Mouse (Mus musculus): ENCODE results near the gene Hdac4. TPM values are rescaled to one million over a fixed set of nuclear protein-coding genes. Genes with fewer than 3 reads are reported as not detected.

The Hdac4 gene
- polyA plus RNA-seq, 1 experiment from 2014 or later: 23.9 TPM

- WGBS: 89% methylated on average over 5 of the region's 5 CpGs
- Histone ChIP-seq H3K4me1 (ENCODE audit: control insufficient read depth, insufficient read depth, low read length) (peaks cover 2% of the 10 kb centered on the region; the same call in 1 of the 2 replicates), H3K27ac (replicated peaks; ENCODE audit: low read depth, low read length) (no peak overlapping the region), H3K9ac (replicated peaks; ENCODE audit: low read length) (no peak overlapping the region), H3K4me3 (ENCODE audit: low read depth, low read length) (no peak overlapping the region), H3K4me2 (ENCODE audit: low read depth, low read length) (no peak overlapping the region), H3K9me3 (replicated peaks; ENCODE audit: control insufficient read depth, low read length) (no peaks in the 10 kb centered on the region), H3K27me3 (ENCODE audit: control insufficient read depth, insufficient read depth, low read length) (no peaks in the 10 kb centered on the region), H3K36me3 (replicated peaks; ENCODE audit: control insufficient read depth, insufficient read depth, low read depth, low read length) (no peaks in the 10 kb centered on the region)
- ATAC-seq (replicated peaks; ENCODE audit: insufficient number of reproducible peaks, low FRiP score, low TSS enrichment, low read depth) (no peak), DNase-seq (ENCODE audit: low spot score) (no peak)
These were observed 77.9 kb downstream of the Hdac4 start for GRCm38 (mm10) chr1:92117597-92117996.

DNA sequence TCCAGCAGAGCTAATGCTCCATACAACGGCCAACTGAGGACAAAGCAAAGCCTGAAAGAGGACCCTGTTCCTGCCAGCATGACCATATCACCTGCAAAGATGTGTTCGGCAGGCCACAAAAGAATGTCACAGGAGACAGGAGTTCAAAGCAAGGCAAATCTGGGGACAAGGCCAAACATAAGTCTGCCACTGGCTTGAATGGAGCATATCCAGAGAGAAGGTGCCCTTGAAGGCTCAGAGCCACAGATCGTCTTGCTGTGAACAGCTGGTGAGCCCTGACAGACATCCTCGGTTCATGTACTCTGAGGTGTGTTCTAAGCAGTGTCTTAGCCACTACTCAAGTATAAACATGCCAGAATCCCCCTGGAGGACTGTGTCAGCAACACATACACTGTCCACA is 79.3 kb downstream of the Hdac4 start:
- 89% methylated on average over 4 of the region's 4 CpGs for WGBS
- DNase-seq (ENCODE audit: low spot score): no peak

DNA sequence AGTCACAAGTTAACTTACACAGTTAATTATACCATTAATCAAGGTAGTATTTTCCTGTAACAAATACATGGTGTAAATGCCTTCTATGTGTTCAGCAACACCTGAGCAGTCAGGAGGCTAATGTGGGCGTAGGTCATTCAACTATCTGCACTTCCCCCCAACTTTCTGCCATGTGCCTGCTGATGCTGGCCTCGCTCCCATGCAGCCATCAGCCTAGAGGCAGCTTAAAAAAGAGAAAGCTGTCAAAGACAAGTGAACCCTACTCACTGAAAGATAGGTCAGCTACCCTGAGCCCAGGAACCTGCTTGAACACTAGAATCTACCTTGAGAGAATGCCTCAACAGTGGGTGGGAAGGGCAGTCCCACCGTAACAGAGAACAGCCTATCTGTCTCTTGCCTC is 81.4 kb downstream of the Hdac4 start:
- Histone ChIP-seq H3K4me2 (ENCODE audit: low read depth, low read length) (no peak overlapping the region), H3K9me3 (replicated peaks; ENCODE audit: control insufficient read depth, low read length) (no peaks in the 10 kb centered on the region), H3K27me3 (ENCODE audit: control insufficient read depth, insufficient read depth, low read length) (no peaks in the 10 kb centered on the region), H3K36me3 (replicated peaks; ENCODE audit: control insufficient read depth, insufficient read depth, low read depth, low read length) (no peaks in the 10 kb centered on the region), H3K27ac (replicated peaks; ENCODE audit: low read depth, low read length) (no peak overlapping the region), H3K4me1 (ENCODE audit: control insufficient read depth, insufficient read depth, low read length) (peaks cover 2% of the 10 kb centered on the region; the same call in 1 of the 2 replicates), H3K4me3 (ENCODE audit: low read depth, low read length) (no peak overlapping the region), H3K9ac (replicated peaks; ENCODE audit: low read length) (no peak overlapping the region)
- ATAC-seq (replicated peaks; ENCODE audit: insufficient number of reproducible peaks, low FRiP score, low TSS enrichment, low read depth): no peak
- DNase-seq (ENCODE audit: low spot score): no peak
- 97% methylated on average over 3 of the region's 3 CpGs for WGBS

More for the DNA sequence above, 79.3 kb downstream of the Hdac4 start:
- no peak for ATAC-seq (replicated peaks; ENCODE audit: insufficient number of reproducible peaks, low FRiP score, low TSS enrichment, low read depth)
- Histone ChIP-seq H3K9me3 (replicated peaks; ENCODE audit: control insufficient read depth, low read length) (no peaks in the 10 kb centered on the region), H3K4me3 (ENCODE audit: low read depth, low read length) (no peak overlapping the region), H3K4me1 (ENCODE audit: control insufficient read depth, insufficient read depth, low read length) (peaks cover 2% of the 10 kb centered on the region; the same call in 1 of the 2 replicates), H3K27me3 (ENCODE audit: control insufficient read depth, insufficient read depth, low read length) (no peaks in the 10 kb centered on the region), H3K36me3 (replicated peaks; ENCODE audit: control insufficient read depth, insufficient read depth, low read depth, low read length) (no peaks in the 10 kb centered on the region), H3K4me2 (ENCODE audit: low read depth, low read length) (no peak overlapping the region), H3K9ac (replicated peaks; ENCODE audit: low read length) (no peak overlapping the region), H3K27ac (replicated peaks; ENCODE audit: low read depth, low read length) (no peak overlapping the region)

- WGBS: 47% methylated on average over 6 of the region's 6 CpGs
- H3K4me2 ChIP-seq (ENCODE audit: low read depth, low read length): no peak overlapping the region
- H3K9me3 ChIP-seq (replicated peaks; ENCODE audit: control insufficient read depth, low read length): no peaks in the 10 kb centered on the region
- no peak for ATAC-seq (replicated peaks; ENCODE audit: insufficient number of reproducible peaks, low FRiP score, low TSS enrichment, low read depth)
- H3K27ac ChIP-seq (replicated peaks; ENCODE audit: low read depth, low read length): no peak overlapping the region
- H3K4me3 ChIP-seq (ENCODE audit: low read depth, low read length): no peak overlapping the region
- peak; percentile 64 for DNase-seq (ENCODE audit: low spot score)
- no peaks in the 10 kb centered on the region for H3K27me3 ChIP-seq (ENCODE audit: control insufficient read depth, insufficient read depth, low read length)
- H3K9ac ChIP-seq (replicated peaks; ENCODE audit: low read length): no peak overlapping the region
- no peaks in the 10 kb centered on the region for H3K36me3 ChIP-seq (replicated peaks; ENCODE audit: control insufficient read depth, insufficient read depth, low read depth, low read length)
- H3K4me1 ChIP-seq (ENCODE audit: control insufficient read depth, insufficient read depth, low read length): peaks cover 2% of the 10 kb centered on the region; the same call in 1 of the 2 replicates
These were observed 82.1 kb downstream of the Hdac4 start for GRCm38 (mm10) chr1:92113243-92114009.

DNA sequence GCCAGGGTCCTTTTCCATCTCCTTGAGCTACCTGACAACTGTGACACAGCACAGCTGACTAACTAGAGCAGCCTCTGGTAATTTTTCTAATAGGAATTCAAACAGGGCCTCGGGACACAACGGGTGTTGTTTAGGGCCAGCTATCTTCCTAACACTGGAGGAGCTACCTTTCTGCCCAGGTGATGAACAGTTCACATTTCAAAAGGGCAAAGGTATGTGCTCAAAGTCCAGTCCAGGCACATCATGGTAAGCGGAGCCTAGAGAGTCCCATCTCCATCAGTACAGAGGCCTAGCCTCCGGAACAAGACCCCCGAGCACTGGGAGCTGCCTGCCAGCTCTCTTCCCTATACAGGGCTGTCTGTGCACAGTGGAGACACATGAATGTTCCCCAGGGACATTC is 82.9 kb downstream of the Hdac4 start:
- Histone ChIP-seq H3K27ac (replicated peaks; ENCODE audit: low read depth, low read length) (no peak overlapping the region), H3K27me3 (ENCODE audit: control insufficient read depth, insufficient read depth, low read length) (no peaks in the 10 kb centered on the region), H3K9ac (replicated peaks; ENCODE audit: low read length) (no peak overlapping the region), H3K4me1 (ENCODE audit: control insufficient read depth, insufficient read depth, low read length) (peaks cover 2% of the 10 kb centered on the region; the same call in 1 of the 2 replicates), H3K9me3 (replicated peaks; ENCODE audit: control insufficient read depth, low read length) (no peaks in the 10 kb centered on the region), H3K36me3 (replicated peaks; ENCODE audit: control insufficient read depth, insufficient read depth, low read depth, low read length) (no peaks in the 10 kb centered on the region), H3K4me3 (ENCODE audit: low read depth, low read length) (no peak overlapping the region), H3K4me2 (ENCODE audit: low read depth, low read length) (no peak overlapping the region)
- ATAC-seq (replicated peaks; ENCODE audit: insufficient number of reproducible peaks, low FRiP score, low TSS enrichment, low read depth) (no peak), DNase-seq (ENCODE audit: low spot score) (no peak)
- 77% methylated on average over 5 of the region's 5 CpGs for WGBS

DNA sequence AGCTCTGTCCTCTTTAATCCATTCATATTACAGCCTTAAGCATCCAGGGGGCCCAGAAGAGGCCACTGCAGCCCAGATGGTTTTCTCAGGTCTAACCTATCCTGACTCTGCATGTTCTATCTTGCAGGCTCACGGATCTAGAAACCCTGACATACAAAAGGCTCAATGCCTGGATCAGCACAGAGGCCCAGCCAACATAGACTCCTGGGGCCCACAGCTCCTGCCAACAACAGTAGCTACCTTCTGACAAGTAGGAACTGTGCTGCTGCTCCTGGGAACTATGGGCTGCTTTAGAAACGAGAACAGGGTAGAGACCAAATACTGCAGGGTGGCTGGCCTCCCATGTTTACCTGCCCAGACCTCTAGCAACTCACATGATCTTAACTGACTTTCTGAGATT is 83.9 kb downstream of the Hdac4 start:
- no peak overlapping the region for H3K27ac ChIP-seq (replicated peaks; ENCODE audit: low read depth, low read length)
- no peaks in the 10 kb centered on the region for H3K27me3 ChIP-seq (ENCODE audit: control insufficient read depth, insufficient read depth, low read length)
- WGBS: 71% methylated on average over 2 of the region's 2 CpGs
- no peak for ATAC-seq (replicated peaks; ENCODE audit: insufficient number of reproducible peaks, low FRiP score, low TSS enrichment, low read depth)
- H3K4me3 ChIP-seq (ENCODE audit: low read depth, low read length): no peak overlapping the region
- no peak overlapping the region for H3K4me2 ChIP-seq (ENCODE audit: low read depth, low read length)
- no peaks in the 10 kb centered on the region for H3K36me3 ChIP-seq (replicated peaks; ENCODE audit: control insufficient read depth, insufficient read depth, low read depth, low read length)
- H3K9ac ChIP-seq (replicated peaks; ENCODE audit: low read length): no peak overlapping the region
- no peak for DNase-seq (ENCODE audit: low spot score)
- H3K4me1 ChIP-seq (ENCODE audit: control insufficient read depth, insufficient read depth, low read length): peaks cover 2% of the 10 kb centered on the region; the same call in 1 of the 2 replicates
- no peaks in the 10 kb centered on the region for H3K9me3 ChIP-seq (replicated peaks; ENCODE audit: control insufficient read depth, low read length)

DNA sequence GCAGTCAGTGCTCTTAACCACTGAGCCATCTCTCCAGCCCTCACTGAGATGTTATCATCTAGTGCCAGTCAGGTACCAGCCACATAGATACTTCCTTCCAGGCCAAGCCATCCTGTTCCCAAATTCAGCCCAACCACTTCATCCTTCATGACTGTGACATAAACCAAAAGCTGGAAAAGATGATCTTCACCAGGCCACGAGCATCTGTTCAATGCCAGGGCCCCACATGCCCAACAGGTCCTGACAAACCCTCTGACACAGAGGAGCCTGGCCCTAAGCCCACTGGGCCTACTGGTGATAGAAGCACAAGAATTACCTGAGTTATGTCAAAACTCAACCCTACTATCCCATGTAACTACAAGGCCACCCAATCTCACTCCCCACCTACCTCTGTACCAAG is 84.5 kb downstream of the Hdac4 start:
- Histone ChIP-seq H3K4me3 (ENCODE audit: low read depth, low read length) (no peak overlapping the region), H3K4me2 (ENCODE audit: low read depth, low read length) (no peak overlapping the region), H3K9me3 (replicated peaks; ENCODE audit: control insufficient read depth, low read length) (no peaks in the 10 kb centered on the region), H3K27me3 (ENCODE audit: control insufficient read depth, insufficient read depth, low read length) (no peaks in the 10 kb centered on the region), H3K27ac (replicated peaks; ENCODE audit: low read depth, low read length) (no peak overlapping the region), H3K9ac (replicated peaks; ENCODE audit: low read length) (no peak overlapping the region), H3K36me3 (replicated peaks; ENCODE audit: control insufficient read depth, insufficient read depth, low read depth, low read length) (no peaks in the 10 kb centered on the region), H3K4me1 (ENCODE audit: control insufficient read depth, insufficient read depth, low read length) (peaks cover 2% of the 10 kb centered on the region; the same call in 1 of the 2 replicates)
- no peak for ATAC-seq (replicated peaks; ENCODE audit: insufficient number of reproducible peaks, low FRiP score, low TSS enrichment, low read depth)
- no peak for DNase-seq (ENCODE audit: low spot score)
- WGBS: 97% methylated on average over 1 of the region's 1 CpGs

GRCm38 (mm10) chr1:92109221-92109620 is 86.3 kb downstream of the Hdac4 start:
- no peak for ATAC-seq (replicated peaks; ENCODE audit: insufficient number of reproducible peaks, low FRiP score, low TSS enrichment, low read depth)
- Histone ChIP-seq H3K4me2 (ENCODE audit: low read depth, low read length) (no peak overlapping the region), H3K4me3 (ENCODE audit: low read depth, low read length) (no peak overlapping the region), H3K27ac (replicated peaks; ENCODE audit: low read depth, low read length) (no peak overlapping the region), H3K36me3 (replicated peaks; ENCODE audit: control insufficient read depth, insufficient read depth, low read depth, low read length) (no peaks in the 10 kb centered on the region), H3K9me3 (replicated peaks; ENCODE audit: control insufficient read depth, low read length) (no peaks in the 10 kb centered on the region), H3K9ac (replicated peaks; ENCODE audit: low read length) (no peak overlapping the region), H3K4me1 (ENCODE audit: control insufficient read depth, insufficient read depth, low read length) (peaks cover 2% of the 10 kb centered on the region; the same call in 1 of the 2 replicates), H3K27me3 (ENCODE audit: control insufficient read depth, insufficient read depth, low read length) (no peaks in the 10 kb centered on the region)
- WGBS: 77% methylated on average over 1 of the region's 1 CpGs
- DNase-seq (ENCODE audit: low spot score): no peak

Measured in embryonic facial prominence, embryonic 11.5 days (tissue).